Mouse (Mus musculus): ENCODE measurements around the gene Ppm1m.

DNA sequence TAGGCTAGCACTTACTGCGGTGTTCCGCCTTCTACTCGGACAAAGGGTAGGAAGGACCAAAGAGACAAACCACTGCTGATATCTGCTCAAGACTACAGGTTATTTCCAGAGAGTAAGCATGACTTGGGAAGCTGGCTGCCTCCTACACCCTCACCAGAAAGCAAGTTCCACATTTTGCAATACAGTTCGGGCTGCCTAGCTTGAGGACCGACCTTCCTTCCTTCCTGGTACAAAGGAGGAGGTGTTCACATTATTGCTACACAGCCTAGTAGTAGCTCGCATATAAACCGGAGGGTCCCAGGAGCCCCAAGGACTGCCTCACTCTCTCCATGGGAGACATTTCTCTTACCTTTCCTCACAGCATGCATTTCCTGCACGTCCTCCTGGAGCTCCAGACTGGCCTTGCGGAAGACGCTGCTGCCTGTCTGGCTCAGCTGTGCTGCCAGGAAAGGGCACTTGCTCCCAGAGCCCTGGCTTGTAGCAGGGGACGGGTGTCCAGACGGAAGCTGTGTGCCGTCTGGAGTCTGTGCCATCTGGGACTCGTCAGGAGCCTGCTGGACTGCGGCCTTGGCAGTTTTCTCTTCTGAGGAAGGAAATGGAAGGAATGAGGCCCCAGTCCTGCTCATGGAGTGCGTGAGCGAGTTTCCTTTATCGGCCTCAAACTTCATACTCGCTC lies 43.4 kb upstream of the Ppm1m start:
- TF ChIP-seq CTCF (IDR thresholded peaks at IDR 0.05; ENCODE audit: borderline replicate concordance, insufficient read depth, low read length) (no peak), POLR2A (IDR thresholded peaks at IDR 0.05; ENCODE audit: low read depth, low read length) (no peak)
